Mouse (Mus musculus) liver, embryonic 11.5 days (tissue): ENCODE results near the gene Tmem102. TPM values are rescaled to one million over a fixed set of nuclear protein-coding genes. Genes with fewer than 3 reads are reported as not detected.

ENCODE experiments used
- ATAC-seq: fragments of 200-750 bp; cut with Nextera tagmentation; replicated peaks from 2 replicates; pipeline ENCODE4 v1.8.0; 2017; ENCODE audit warnings: moderate number of reproducible peaks, mild to moderate bottlenecking, moderate TSS enrichment, moderate library complexity; ENCODE audit not compliant: low FRiP score
- DNase-seq: peaks from one replicate; pipeline ENCODE4 v3.0.0-alpha.2; 2017; ENCODE audit warnings: low spot score
- H3K27ac ChIP-seq: fragments of 300-500 bp; sonication (generic); 2 replicates; pipeline ENCODE4 v1.5.1; 2014; ENCODE audit warnings: mild to moderate bottlenecking, low read depth, low read length, control low read depth
- H3K27me3 ChIP-seq: fragments of 300-500 bp; sonication (generic); replicated peaks from 2 replicates; pipeline ENCODE4 v1.6.1; 2014; ENCODE audit warnings: low read length, mixed read lengths; ENCODE audit not compliant: control insufficient read depth, insufficient read depth
- H3K36me3 ChIP-seq: fragments of 300-500 bp; sonication (generic); 2 replicates; pipeline ENCODE4 v1.6.1; 2014; ENCODE audit warnings: mild to moderate bottlenecking, low read length, moderate library complexity, mixed read lengths; ENCODE audit not compliant: control insufficient read depth, insufficient read depth
- H3K4me1 ChIP-seq: fragments of 300-500 bp; sonication (generic); replicated peaks from 2 replicates; pipeline ENCODE4 v1.6.1; 2014; ENCODE audit warnings: low read length, mixed read lengths; ENCODE audit not compliant: control insufficient read depth, insufficient read depth
- H3K4me2 ChIP-seq: fragments of 300-500 bp; sonication (generic); 2 replicates; pipeline ENCODE4 v1.6.1; 2014; ENCODE audit warnings: mild to moderate bottlenecking, control low read depth, moderate library complexity
- H3K4me3 ChIP-seq: fragments of 300-500 bp; sonication (generic); 2 replicates; pipeline ENCODE4 v1.5.1; 2014; ENCODE audit warnings: low read depth, low read length, control low read depth
- H3K9ac ChIP-seq: fragments of 300-500 bp; sonication (generic); 2 replicates; pipeline ENCODE4 v1.6.1; 2014; ENCODE audit warnings: low read depth, low read length, control low read depth
- H3K9me3 ChIP-seq: fragments of 300-500 bp; sonication (generic); 2 replicates; pipeline ENCODE4 v1.6.1; 2016; ENCODE audit warnings: low read length, inconsistent platforms, mixed read lengths; ENCODE audit not compliant: control insufficient read depth
- WGBS: fragments of 180-500 bp; shearing (Covaris S2); extraction: QIAGEN DNeasy Blood & Tissue Kit; methylation state at CpG from one replicate; pipeline ENCODE4 v1.1.7; 2014; 5-methylcytosine and 5-hydroxymethylcytosine counted together
- polyA plus RNA-seq: library from polyadenylated mRNA; unstranded; fragments of >200 nt; fragmentation: Nextera tagmentation; extraction: Ambion mirVana; gene quantifications from 2 replicates; pipeline ENCODE4 v1.2.1, GENCODE M21; 2014

Tmem102 gene
- polyA plus RNA-seq, 1 experiment from 2014 or later, result 1.2 TPM

DNA sequence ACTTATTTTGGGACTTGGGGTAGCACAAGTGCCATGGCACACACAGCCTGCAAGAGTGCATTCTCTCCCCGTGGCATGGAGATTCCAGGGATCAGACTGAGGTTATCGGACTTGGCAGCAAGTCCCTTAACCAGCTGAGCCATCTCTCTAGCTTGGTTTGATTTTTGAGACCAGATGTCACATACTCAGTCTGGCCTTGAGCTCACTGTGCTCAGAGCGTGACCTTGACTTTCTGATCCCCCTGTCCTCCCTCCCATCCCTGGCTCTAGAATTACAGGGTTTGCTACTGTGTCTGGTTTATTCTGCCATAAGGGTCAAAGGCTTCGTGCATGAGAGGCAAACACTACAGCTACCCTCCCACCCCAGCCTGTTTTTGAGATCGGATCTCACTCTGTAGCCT is 16.0 kb downstream of the Tmem102 start:
- ATAC-seq, result no peak
- H3K9ac ChIP-seq, result no peak overlapping the region

DNA sequence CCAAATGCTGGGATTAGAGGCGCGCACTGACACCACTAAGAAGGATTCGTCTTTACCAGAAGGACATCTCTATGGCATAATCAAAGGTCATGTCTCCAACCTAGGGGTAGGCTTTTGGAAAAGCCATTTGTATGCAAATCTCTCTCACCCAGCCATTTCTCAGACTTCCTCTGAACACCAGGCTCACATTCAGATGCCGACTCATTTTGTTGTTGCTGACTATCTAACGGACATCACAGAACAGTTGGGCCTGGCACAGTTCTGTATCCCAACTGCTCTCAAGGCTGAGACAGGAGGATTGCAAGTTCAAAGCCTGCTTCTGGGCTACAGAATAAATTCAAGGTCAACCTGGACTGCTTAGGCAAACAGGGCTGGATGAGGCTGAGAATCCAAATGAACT is 18.1 kb downstream of the Tmem102 start:
- DNase-seq, result no peak
- no peak overlapping the region for H3K4me3 ChIP-seq
- no peak overlapping the region for H3K4me2 ChIP-seq
- 81% methylated on average over 5 of the region's 5 CpGs for WGBS
- no peaks in the 10 kb centered on the region for H3K36me3 ChIP-seq
- H3K9ac ChIP-seq, result no peak overlapping the region
- H3K4me1 ChIP-seq, result peaks cover 10% of the 10 kb centered on the region
- H3K27me3 ChIP-seq, result 0 out of 2 replicates have a peak, but pooled peaks cover 4% of the 10 kb centered on the region
- H3K27ac ChIP-seq, result no peak overlapping the region
- ATAC-seq, result no peak
- no peaks in the 10 kb centered on the region for H3K9me3 ChIP-seq

More for the DNA sequence above, 16.0 kb downstream of the Tmem102 start:
- WGBS, result 58% methylated on average over 5 of the region's 5 CpGs
- H3K4me1 ChIP-seq, result peaks cover 9% of the 10 kb centered on the region
- 0 out of 2 replicates have a peak, but pooled peaks cover 2% of the 10 kb centered on the region for H3K27me3 ChIP-seq
- H3K4me2 ChIP-seq, result no peak overlapping the region
- H3K9me3 ChIP-seq, result no peaks in the 10 kb centered on the region
- no peak overlapping the region for H3K4me3 ChIP-seq
- no peak for DNase-seq
- no peak overlapping the region for H3K27ac ChIP-seq
- H3K36me3 ChIP-seq, result no peaks in the 10 kb centered on the region

DNA sequence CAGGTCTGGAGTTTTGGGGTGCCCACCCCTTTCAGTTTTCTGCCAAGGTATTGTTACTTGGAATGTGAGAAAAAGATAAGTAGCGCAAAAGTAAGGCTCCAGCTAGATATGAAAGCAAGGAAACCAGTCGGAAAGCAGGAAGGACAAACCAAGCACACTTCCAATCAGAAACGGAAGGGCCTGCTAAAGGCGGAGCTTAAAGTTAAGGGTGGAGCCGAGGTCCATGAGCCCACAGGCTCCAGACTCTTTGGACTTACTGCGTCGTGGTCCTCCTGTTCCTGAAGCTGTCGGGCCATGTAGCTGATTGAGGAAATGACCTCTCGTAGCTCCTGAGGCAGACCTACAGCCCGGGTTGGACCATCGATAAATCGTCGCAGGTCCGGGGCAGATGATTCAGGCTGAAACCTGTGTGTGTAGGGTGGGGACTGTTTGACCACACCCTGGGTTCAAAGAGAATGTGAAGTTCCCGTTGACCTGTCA is 20.6 kb downstream of the Tmem102 start:
- DNase-seq, result no peak
- peak; percentile 82 for ATAC-seq
- WGBS, result 15% methylated on average over 15 of the region's 15 CpGs
- H3K4me1 ChIP-seq, result peaks cover 10% of the 10 kb centered on the region
- no peaks in the 10 kb centered on the region for H3K9me3 ChIP-seq
- no peaks in the 10 kb centered on the region for H3K36me3 ChIP-seq
- H3K4me3 ChIP-seq, result peak overlapping the region; percentile 36
- H3K4me2 ChIP-seq, result peak overlapping the region; percentile 62
- peak overlapping the region; percentile 23; the same call in 1 of the 2 replicates for H3K27ac ChIP-seq
- H3K27me3 ChIP-seq, result peaks cover 16% of the 10 kb centered on the region; the same call in 1 of the 2 replicates
- peak overlapping the region; percentile 59 for H3K9ac ChIP-seq

DNA sequence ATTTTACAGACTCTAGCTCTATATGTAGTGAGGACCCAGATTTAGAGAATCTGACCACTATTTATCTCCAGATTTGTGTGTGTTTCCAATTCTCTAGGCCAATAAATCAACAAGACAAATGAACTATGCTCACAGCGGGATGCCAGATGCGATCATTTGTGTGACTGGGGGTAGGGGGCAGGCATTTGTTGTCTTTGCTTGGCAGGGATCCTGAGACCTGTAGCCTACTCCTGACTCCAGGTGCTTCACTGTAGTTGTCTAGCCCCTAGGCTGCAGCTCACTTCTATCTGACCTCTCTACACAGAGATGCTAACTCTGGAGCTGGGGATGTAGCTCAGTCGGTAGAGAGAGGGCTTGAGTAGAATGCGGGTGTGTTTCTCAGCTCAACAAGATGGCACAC is 23.6 kb downstream of the Tmem102 start:
- Histone ChIP-seq H3K36me3 (no peaks in the 10 kb centered on the region), H3K9ac (no peak overlapping the region), H3K4me1 (peaks cover 10% of the 10 kb centered on the region), H3K27me3 (peaks cover 36% of the 10 kb centered on the region), H3K4me3 (no peak overlapping the region), H3K4me2 (no peak overlapping the region), H3K27ac (no peak overlapping the region), H3K9me3 (no peaks in the 10 kb centered on the region)
- 39% methylated on average over 4 of the region's 4 CpGs for WGBS
- no peak for ATAC-seq
- DNase-seq, result no peak

DNA sequence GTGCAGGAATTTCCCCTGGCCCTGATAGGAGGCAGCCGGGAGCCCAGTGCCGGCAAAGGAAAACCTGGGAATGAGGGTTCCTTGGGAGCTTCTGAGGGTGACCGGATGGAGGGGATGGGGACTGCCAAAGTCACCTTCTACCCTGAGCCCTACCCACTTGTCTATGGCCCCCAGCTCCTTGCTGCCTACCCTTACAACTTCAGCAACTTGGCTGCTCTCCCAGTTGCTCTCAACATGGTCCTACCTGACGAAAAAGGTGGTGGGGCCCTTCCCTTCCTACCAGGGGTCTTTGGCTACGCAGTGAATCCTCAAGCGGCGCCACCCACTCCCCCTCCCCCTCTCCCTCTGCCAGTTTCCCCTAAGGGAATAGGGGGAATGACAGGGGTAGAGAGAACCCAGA is 26.4 kb downstream of the Tmem102 start:
- no peak overlapping the region for H3K4me2 ChIP-seq
- no peaks in the 10 kb centered on the region for H3K4me1 ChIP-seq
- no peak overlapping the region for H3K4me3 ChIP-seq
- WGBS, result 48% methylated on average over 7 of the region's 7 CpGs
- H3K27ac ChIP-seq, result no peak overlapping the region
- no peaks in the 10 kb centered on the region for H3K9me3 ChIP-seq
- peaks cover 47% of the 10 kb centered on the region for H3K27me3 ChIP-seq
- no peak overlapping the region for H3K9ac ChIP-seq
- no peaks in the 10 kb centered on the region for H3K36me3 ChIP-seq
- ATAC-seq (no peak), DNase-seq (peak; percentile 28)

DNA sequence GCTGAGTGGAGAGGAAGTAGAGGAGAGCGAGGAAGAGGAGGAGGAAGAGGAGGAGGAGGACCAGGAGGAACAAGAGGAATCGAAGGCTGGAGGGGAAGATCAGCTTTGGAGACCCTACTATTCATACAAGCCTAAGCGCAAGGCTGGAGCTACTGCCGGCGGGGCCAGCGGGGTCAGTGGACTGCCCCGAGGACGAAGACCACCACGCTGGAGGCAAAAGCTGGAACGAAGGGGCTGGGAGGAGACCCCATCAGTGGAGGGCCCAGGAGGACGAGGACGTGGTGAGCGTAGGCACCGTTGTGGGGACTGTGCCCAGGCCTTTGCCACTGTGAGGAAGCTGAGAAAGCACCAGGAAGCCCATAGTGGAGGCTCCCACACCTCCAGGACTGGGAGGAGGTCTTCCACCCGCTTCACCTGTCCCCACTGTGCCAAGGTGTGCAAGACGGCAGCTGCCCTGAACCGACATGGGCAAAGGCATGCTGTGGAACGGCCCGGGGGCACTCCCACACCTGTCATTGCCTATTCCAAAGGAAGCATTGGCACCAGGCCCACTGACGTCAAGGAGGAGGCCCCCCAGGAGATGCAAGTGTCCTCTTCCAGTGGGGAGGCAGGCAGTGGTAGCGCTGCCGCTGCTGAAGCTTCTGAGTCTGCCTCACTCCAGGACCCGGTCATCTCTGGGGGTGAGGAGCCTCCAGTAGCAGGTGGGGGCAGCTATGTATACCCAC is 27.0 kb downstream of the Tmem102 start:
- Histone ChIP-seq H3K27ac (no peak overlapping the region), H3K36me3 (no peaks in the 10 kb centered on the region), H3K9me3 (no peaks in the 10 kb centered on the region), H3K27me3 (peaks cover 47% of the 10 kb centered on the region), H3K9ac (no peak overlapping the region), H3K4me1 (no peaks in the 10 kb centered on the region), H3K4me3 (no peak overlapping the region), H3K4me2 (no peak overlapping the region)
- WGBS, result 65% methylated on average over 23 of the region's 23 CpGs
- DNase-seq, result peak; percentile 30
- no peak for ATAC-seq

DNA sequence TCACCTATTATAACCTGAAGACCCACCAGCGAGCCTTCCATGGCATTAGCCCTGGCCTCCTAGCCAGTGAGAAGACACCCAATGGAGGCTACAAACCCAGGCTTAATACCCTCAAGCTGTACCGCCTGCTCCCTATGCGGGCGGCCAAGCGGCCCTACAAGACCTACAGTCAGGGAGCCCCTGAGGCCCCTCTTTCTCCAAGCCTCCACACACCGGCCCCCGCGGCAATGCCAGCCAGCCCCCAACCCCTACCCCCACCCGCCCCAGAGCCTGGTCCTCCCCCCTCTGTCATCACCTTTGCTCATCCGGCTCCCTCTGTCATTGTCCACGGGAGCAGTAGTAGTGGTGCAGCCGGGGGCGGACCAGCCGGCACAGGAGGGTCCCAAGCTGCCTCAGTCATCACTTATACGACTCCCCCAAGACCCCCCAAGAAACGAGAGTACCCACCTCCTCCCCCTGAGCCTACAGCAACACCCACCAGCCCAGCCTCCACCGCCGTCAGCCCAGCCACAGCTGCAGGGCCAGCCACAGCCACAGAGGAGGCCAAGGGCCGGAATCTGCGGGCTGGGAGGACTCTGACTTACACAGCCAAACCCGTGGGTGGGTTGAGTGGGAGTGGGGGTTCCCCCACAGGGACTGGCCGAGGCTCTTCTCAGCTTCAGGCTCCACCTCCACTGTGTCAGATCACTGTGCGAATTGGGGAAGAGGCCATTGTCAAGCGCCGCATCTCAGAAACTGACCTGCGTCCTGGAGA is 27.7 kb downstream of the Tmem102 start:
- no peak overlapping the region for H3K27ac ChIP-seq
- WGBS, result 51% methylated on average over 26 of the region's 26 CpGs
- no peaks in the 10 kb centered on the region for H3K9me3 ChIP-seq
- ATAC-seq (no peak), DNase-seq (peak; percentile 32)
- no peak overlapping the region for H3K4me3 ChIP-seq
- peaks cover 47% of the 10 kb centered on the region for H3K27me3 ChIP-seq
- no peaks in the 10 kb centered on the region for H3K36me3 ChIP-seq
- H3K4me2 ChIP-seq, result no peak overlapping the region
- no peak overlapping the region for H3K9ac ChIP-seq
- H3K4me1 ChIP-seq, result no peaks in the 10 kb centered on the region

DNA sequence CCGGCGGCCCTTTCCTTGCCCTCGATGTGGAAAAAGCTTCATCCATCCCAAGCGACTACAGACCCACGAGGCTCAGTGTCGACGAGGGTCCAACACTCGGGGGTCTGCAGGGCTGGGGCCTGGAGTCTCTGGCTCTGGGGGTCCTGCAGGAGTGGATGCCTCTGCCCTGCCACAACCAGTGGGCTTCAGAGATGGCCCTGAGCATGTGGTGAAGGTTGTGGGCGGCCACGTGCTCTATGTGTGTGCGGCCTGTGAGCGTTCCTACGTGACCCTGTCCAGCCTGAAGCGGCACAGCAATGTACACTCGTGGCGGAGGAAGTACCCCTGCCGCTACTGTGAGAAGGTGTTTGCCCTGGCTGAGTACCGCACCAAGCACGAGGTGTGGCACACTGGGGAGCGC is 28.9 kb downstream of the Tmem102 start:
- H3K27me3 ChIP-seq, result peaks cover 42% of the 10 kb centered on the region
- no peak overlapping the region for H3K4me2 ChIP-seq
- no peak for ATAC-seq
- no peak overlapping the region for H3K4me3 ChIP-seq
- H3K4me1 ChIP-seq, result no peaks in the 10 kb centered on the region
- H3K36me3 ChIP-seq, result no peaks in the 10 kb centered on the region
- no peaks in the 10 kb centered on the region for H3K9me3 ChIP-seq
- no peak overlapping the region for H3K9ac ChIP-seq
- 79% methylated on average over 20 of the region's 20 CpGs for WGBS
- H3K27ac ChIP-seq, result no peak overlapping the region
- peak; percentile 29 for DNase-seq
